Mouse (Mus musculus) cerebellum, adult 9-11 months (tissue): ENCODE measurements at regions not wholly inside any gene's neighbourhood (a gene's known extent, or its start where the extent isn't known, plus 50 kb on each side); places are given as distances from the start of the nearest gene placed in this dataset.
"Not testable (repeated sequence)": the region's sequence is repeated elsewhere in the genome, so short reads cannot be mapped to it uniquely, and the experiment has no call there.

ENCODE experiments used
- DNase-seq: peaks from one replicate; pipeline ENCODE4 v3.0.0; 2022

GRCm38 (mm10) chr16:76958597-76959392, 54.7 kb upstream of the Usp25 start:
- no peak for DNase-seq

- DNase-seq, result no peak
These were observed 56.0 kb upstream of the Usp25 start for GRCm38 (mm10) chr16:76957491-76957890.

- DNase-seq, result no peak
These were observed 56.4 kb upstream of the Usp25 start for GRCm38 (mm10) chr16:76957090-76957489.

GRCm38 (mm10) chr16:76950836-76951486, 62.5 kb upstream of the Usp25 start:
- DNase-seq, result no peak

- no peak for DNase-seq
These were observed 66.5 kb upstream of the Usp25 start for GRCm38 (mm10) chr16:76947011-76947410.

GRCm38 (mm10) chr16:76938128-76938527, 75.4 kb upstream of the Usp25 start:
- DNase-seq, result no peak

GRCm38 (mm10) chr16:76927901-76928300, 85.6 kb upstream of the Usp25 start:
- no peak for DNase-seq

- not testable (repeated sequence) for DNase-seq
These were observed 93.4 kb upstream of the Usp25 start for GRCm38 (mm10) chr16:76920137-76920536.

GRCm38 (mm10) chr16:76918598-76918997, 94.9 kb upstream of the Usp25 start:
- DNase-seq, result no peak

- no peak for DNase-seq
These were observed 99.2 kb upstream of the Usp25 start for GRCm38 (mm10) chr16:76914311-76914710.

GRCm38 (mm10) chr16:76905205-76905996, 108.1 kb upstream of the Usp25 start:
- DNase-seq, result no peak

GRCm38 (mm10) chr16:76899083-76899482, 114.4 kb upstream of the Usp25 start:
- DNase-seq, result no peak

- no peak for DNase-seq
These were observed 117.2 kb upstream of the Usp25 start for GRCm38 (mm10) chr16:76896305-76896704.

- no peak for DNase-seq
These were observed 117.7 kb upstream of the Usp25 start for GRCm38 (mm10) chr16:76895781-76896180.

GRCm38 (mm10) chr16:76878576-76878975, 134.9 kb upstream of the Usp25 start:
- DNase-seq, result no peak

GRCm38 (mm10) chr16:76875397-76876018, 138.0 kb upstream of the Usp25 start:
- DNase-seq, result no peak

- DNase-seq, result no peak
These were observed 147.1 kb upstream of the Usp25 start for GRCm38 (mm10) chr16:76866465-76866802.

GRCm38 (mm10) chr16:76865731-76866464, 147.6 kb upstream of the Usp25 start:
- peak; percentile 29 for DNase-seq

- no peak for DNase-seq
These were observed 149.1 kb upstream of the Usp25 start for GRCm38 (mm10) chr16:76864392-76864791.

- no peak for DNase-seq
These were observed 157.7 kb upstream of the Usp25 start for GRCm38 (mm10) chr16:76855797-76856196.

- no peak for DNase-seq
These were observed 162.1 kb upstream of the Usp25 start for GRCm38 (mm10) chr16:76851396-76851795.

- no peak for DNase-seq
These were observed 176.1 kb upstream of the Usp25 start for GRCm38 (mm10) chr16:76837450-76837849.

GRCm38 (mm10) chr16:76830371-76830770, 183.1 kb upstream of the Usp25 start:
- DNase-seq, result no peak
